Mouse (Mus musculus) C2C12 (cell line): ENCODE data around the gene Zfp507.

Source experiments
- CEBPB ChIP-seq: IDR thresholded peaks from one replicate; pipeline ENCODE4 v1.6.1; 2011; ENCODE audit warnings: low read depth, mild to moderate bottlenecking, control low read depth, moderate library complexity
- CTCF ChIP-seq: IDR thresholded peaks from one replicate; pipeline ENCODE4 v1.5.1; 2011; ENCODE audit not compliant: control insufficient read depth, insufficient read depth, insufficient read length
- MYOG ChIP-seq: IDR thresholded peaks from one replicate; pipeline ENCODE4 v1.6.1; 2011; ENCODE audit not compliant: control insufficient read depth, insufficient read length; ENCODE audit errors: extremely low read depth

DNA sequence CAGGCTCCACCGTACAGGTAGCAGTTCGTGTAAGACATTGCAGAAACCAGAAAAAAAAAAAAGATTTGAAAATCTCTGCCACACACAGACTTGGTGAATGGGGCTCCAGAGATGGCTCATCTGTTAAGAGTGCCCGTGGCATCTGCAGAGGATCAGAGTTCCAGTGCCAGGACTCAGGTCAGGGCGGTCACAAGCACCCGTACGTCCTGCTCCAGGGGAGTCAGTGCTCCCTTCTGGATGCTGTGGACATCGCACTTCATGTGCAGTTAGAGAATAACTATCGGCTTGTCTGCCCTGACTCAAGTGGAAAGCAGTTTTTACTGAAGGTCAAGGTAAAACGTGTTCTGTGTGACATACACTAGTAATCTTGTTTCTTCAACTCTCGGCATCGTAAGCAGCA lies 38.3 kb downstream of the Zfp507 start:
- TF ChIP-seq CTCF (no peak), MYOG (no peak), CEBPB (no peak)
